Mouse (Mus musculus) Patski (cell line): Measurements from ENCODE around the gene Grb2. TPM values are rescaled to one million over a fixed set of nuclear protein-coding genes. Genes with fewer than 3 reads are reported as not detected.
A peak's percentile ranks its signal among the peaks of the same experiment; 100 is the strongest.

Source experiments
- ATAC-seq: fragments of 100-300 bp; one replicate; pipeline ENCODE4 v1.8.0; 2021
- CTCF ChIA-PET: fragments of 350-600 bp; sonication (Branson Sonifier 250); formaldehyde crosslinking; loops from one replicate; lab custom pipeline; 2022; ENCODE audit warnings: inconsistent platforms; lab: Charles Lee
- POLR2A ChIA-PET: fragments of 350-600 bp; sonication (Branson Sonifier 250); formaldehyde crosslinking; loops from one replicate; lab custom pipeline; 2022; ENCODE audit warnings: antibody characterized with exemption, inconsistent platforms; lab: Charles Lee
- DNase-seq: peaks from one replicate; pipeline ENCODE4 v3.0.0-alpha.2; 2011; ENCODE audit warnings: low read depth, low spot score
- H3K27me3 ChIP-seq: fragments of 371-371 bp; one replicate; pipeline ENCODE4 v1.5.1; 2021
- CTCF ChIP-seq: fragments of 100-300 bp; IDR thresholded peaks from one replicate; pipeline ENCODE4 v1.5.1; 2021
- in situ Hi-C: fragments of 300-500 bp; cut with MboI; formaldehyde crosslinking; loops from 3 replicates; pipeline ENCODE4 v1.11.1; 2018; ENCODE audit warnings: low pct_unique_long_range_greater_than_20kb, mixed read lengths
- polyA plus RNA-seq: library from polyadenylated mRNA; unstranded; gene quantifications from one replicate; pipeline ENCODE4 v1.2.3, GENCODE M21; 2021

Grb2 gene
- polyA plus RNA-seq, 1 experiment from 2014 or later = 99.5 TPM

DNA sequence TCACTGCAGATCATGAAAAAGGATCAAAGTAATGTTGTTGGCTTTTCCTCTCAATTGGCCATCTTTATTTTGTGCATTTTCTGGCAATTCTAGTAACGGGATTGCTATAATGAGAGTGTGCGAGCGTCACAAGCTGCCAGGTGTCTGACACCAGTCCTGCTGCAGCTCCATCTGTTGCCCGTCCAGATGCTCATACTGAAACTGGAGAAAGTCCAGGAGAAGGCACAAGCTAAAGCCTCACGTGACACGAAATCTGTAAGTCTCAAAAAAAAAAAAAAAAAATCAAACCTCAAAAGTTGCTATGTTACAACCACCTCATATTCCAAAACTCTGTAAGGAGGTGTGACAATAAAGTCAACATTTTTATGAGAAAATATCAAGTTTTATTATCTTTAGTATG lies 29.5 kb downstream of the Grb2 start:
- ATAC-seq (no peak), DNase-seq (no peak)
- no peaks in the 10 kb centered on the region for H3K27me3 ChIP-seq
- ChIA-PET POLR2A (interaction anchor here (1.0 kb wide), 1 partner anchor 10 kb away, joined by 4 read pairs; no protein-coding TSS in a partner anchor), CTCF (interaction anchor here (1.2 to 1.4 kb wide), 2 partner anchors 12 to 32 kb away, joined by 3 to 4 read pairs; no protein-coding TSS in a partner anchor)
- in situ Hi-C loops = no loop called here
- TF ChIP-seq CTCF = no peak

DNA sequence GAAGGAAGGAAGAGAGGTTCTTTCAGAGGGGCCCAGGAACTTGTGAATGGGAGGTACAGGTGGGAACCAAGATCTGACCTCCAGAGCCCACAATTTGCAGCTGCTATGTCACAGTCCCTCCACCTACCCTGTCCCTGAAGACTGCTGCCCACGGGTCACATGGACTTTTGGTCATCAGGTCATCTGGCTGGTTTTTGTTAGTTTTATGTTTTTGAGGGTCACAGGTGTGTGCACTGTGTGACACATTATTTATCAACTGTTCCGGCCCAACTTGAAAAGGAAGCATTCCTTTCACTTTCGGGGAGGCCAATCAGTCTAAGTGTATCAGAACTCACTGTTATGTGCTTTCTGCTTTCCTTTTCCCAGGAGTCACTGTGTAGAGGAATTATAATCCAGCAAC lies 30.9 kb downstream of the Grb2 start:
- CTCF ChIA-PET = no interaction called here
- in situ Hi-C loops = no loop called here
- no peak for TF ChIP-seq CTCF
- POLR2A ChIA-PET = no interaction called here
- DNase-seq = no peak
- no peak for ATAC-seq
- no peaks in the 10 kb centered on the region for H3K27me3 ChIP-seq

DNA sequence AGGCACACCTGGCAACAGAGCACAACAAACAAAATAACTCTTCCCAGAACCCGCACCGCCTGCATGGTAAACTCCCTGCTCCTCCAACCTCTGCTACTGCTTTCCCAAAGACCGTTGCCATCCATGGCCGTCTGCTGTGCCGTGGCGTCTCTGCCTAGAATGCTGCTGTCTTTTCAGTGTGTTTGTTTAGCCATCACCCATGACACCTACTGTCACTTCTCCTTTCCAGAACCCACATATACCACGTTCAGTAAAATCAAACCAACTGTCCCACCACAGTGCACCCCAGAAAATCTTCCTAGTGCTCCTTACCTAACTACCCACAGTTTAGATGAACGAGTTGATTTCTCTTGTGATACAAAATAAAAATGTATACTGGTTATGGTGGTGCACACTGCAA lies 31.7 kb downstream of the Grb2 start:
- POLR2A ChIA-PET = no interaction called here

DNA sequence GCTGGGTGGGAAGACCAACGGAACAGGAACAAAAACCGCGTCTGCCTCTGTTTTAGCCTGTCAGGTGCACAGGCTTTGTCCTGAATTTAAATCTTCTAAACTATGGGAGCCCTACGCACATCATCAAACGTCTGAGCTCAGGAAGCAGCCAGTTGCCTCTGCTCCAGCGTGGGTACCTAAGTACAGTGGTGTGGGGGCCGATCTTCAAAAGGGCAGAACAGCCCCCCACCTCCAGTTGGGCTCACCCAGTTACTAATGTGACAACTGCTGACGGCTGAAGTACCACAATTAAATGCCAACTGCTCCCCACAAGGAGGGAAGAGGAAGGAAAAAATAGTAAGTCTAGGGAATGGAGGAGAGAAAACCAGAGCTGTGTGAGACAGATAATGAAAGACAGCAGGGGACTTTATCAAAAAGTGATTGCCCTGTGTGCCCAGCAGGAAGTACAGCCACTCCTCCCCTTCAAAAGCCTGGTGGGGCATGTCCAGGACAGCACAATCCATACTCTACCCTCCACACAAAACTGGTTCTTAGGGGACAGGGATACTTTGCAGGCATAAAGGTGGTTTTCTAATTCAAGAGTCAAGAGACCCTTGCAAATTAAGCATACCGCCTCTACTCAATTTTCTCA lies 34.0 kb downstream of the Grb2 start:
- ChIA-PET CTCF (interaction anchor here (2.4 kb wide), 1 partner anchor 11 kb away, joined by 5 read pairs; no protein-coding TSS in a partner anchor), POLR2A (no interaction called here)
- no peaks in the 10 kb centered on the region for H3K27me3 ChIP-seq
- no peak for ATAC-seq
- TF ChIP-seq CTCF = no peak
- DNase-seq = no peak
- in situ Hi-C loops = no loop called here

More for the DNA sequence above, 31.7 kb downstream of the Grb2 start:
- in situ Hi-C loops = no loop called here
- CTCF ChIA-PET = no interaction called here
- ATAC-seq (no peak), DNase-seq (no peak)
- TF ChIP-seq CTCF = no peak
- H3K27me3 ChIP-seq = no peaks in the 10 kb centered on the region

DNA sequence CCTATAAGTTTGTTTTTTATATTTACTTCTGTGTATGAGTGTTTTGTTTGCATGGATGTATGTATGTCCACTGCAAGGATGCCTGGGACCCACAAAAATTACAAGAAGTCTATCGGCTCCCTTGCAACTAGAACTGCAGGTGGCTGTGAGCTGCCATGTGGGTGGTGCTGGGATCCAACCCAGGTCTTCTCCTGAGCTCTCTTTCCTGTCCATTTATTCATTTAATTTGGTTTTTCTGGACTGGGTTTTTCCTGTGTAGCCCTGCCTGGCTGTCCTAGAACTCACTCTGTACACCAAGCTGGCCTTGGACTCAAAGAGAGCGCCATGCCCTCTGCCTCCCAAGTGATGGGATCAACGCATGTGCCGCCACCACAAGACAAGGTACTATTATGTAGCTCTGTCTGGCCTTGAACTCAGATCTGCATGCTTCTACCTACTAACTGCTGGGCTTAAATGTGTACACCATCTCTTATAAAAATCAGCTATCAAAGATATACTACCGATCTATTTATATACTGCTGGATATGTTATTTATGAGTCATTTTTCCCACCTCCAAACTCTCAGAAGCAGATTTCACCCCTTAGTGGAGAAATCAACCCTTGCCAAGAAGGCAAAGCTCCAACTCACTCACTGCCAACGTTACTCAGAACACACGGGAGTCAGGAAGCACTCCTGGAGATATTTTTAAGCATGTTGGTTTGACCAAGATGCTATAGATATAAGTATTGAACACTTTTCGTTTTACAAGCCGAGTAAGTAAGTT lies 34.7 kb downstream of the Grb2 start:
- no peaks in the 10 kb centered on the region for H3K27me3 ChIP-seq
- TF ChIP-seq CTCF = no peak
- no peak for ATAC-seq
- POLR2A ChIA-PET = interaction anchor here (0.9 kb wide), 1 partner anchor 32 kb away, joined by 3 read pairs; no protein-coding TSS in a partner anchor
- CTCF ChIA-PET = interaction anchor here (2.4 kb wide), 1 partner anchor 10 kb away, joined by 5 read pairs; no protein-coding TSS in a partner anchor
- DNase-seq = no peak
- in situ Hi-C loops = no loop called here

DNA sequence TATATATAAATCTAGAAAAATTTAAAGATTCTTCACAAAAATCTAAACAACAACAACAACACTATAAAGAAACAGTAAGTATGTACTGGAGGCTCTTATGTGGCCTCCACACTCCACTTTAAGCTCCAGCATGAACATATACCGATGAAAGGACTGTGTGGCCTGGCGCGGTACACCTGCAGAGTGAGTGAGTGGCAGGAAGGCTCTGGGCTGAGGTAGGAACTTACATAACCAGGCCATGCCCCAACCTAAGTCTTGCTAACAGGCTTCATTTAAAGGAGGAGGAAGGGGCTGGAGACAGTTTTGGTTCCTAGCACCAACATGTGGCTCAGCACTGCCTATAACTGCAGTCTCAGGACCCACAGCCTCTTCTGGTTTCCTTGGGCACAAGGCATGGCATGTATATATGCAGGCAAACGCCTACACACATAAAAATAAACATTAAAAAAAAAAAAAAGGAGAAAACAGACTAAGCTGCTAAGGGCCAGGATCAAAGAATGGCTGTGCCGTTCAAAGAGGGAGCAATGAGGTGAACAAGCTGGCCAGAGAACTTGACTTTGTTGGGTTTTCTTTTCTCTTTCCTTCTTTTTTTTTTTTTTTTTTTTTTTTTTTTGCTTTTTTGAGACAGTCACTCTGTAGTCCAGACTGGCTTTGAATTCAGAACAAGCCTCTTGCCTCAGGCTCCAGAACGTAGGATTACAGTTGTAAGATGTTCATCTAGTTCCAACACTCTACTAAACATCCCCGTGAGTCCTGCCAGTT lies 36.0 kb downstream of the Grb2 start:
- CTCF ChIA-PET = interaction anchor here (2.4 kb wide), 1 partner anchor 9 kb away, joined by 5 read pairs; no protein-coding TSS in a partner anchor
- no peak for DNase-seq
- POLR2A ChIA-PET = interaction anchor here (1.3 kb wide), 1 partner anchor 22 kb away, joined by 4 read pairs; no protein-coding TSS in a partner anchor
- no peak for TF ChIP-seq CTCF
- ATAC-seq = no peak
- H3K27me3 ChIP-seq = no peaks in the 10 kb centered on the region
- in situ Hi-C loops = no loop called here

DNA sequence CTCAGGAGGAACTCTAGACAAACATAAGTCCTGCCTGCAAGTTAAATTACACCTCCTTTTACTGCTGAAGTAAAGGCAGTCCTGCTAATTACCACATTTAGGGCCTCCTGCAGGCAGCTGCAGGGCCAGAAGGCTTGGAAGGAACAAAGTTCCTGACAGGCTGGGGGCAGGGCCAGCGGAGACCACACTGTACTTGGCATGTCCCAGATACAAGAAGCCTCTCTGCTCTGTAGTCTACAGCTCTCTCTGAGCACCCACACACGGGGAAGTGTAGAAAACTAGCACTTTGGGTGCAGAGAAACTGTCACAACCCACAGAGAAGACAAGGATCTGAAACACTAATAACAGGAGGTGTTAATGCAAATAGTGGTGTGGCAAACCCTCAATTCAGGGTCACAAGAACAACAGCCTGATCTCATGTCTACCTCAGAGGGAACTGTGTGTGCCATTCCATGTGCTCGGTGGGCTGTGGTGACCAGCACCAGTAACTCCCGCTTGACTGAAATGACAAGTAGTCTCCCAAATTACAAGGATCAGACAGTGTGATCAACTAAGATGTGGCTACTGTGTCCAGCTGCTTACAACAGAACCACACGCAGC lies 37.8 kb downstream of the Grb2 start:
- no peaks in the 10 kb centered on the region for H3K27me3 ChIP-seq
- no peak for TF ChIP-seq CTCF
- ATAC-seq = no peak
- POLR2A ChIA-PET = no interaction called here
- CTCF ChIA-PET = no interaction called here
- in situ Hi-C loops = no loop called here
- DNase-seq = peak; percentile 10

DNA sequence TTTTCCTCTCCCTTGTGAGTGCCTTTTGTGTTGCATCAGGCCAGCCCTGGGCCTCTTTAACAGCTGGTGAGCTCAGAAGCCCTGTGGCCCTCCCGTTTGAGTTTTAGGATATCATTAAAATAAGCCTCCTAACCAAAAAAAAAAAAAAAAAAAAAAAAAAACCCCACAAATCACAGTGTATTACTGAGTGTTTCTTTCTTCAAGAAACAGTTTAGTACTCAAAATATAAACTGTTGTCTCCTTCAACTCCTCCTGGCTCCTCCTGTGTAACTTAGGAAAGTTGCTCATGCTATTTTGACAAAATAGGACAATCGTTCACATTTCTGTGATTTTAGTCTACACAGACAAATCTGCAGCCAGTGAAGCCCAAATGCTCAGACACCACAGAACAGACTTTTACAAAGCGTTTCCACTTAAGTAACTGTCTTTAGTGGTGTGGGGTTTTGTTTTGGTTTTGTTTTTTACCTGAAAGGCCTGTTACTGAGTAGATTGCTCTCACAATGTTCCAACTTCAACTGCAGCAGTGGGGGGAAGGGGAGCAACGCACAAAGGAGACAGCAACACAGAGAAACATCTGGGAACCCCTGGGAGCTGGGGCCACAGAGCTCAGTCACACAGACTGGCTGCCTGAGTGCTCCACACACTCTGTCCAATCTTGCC lies 44.6 kb downstream of the Grb2 start:
- DNase-seq = no peak
- ChIA-PET CTCF (interaction anchor here (1.5 kb wide), 1 partner anchor 9 kb away, joined by 5 read pairs; no protein-coding TSS in a partner anchor), POLR2A (no interaction called here)
- TF ChIP-seq CTCF = no peak
- in situ Hi-C loops = no loop called here
- H3K27me3 ChIP-seq = no peaks in the 10 kb centered on the region
- ATAC-seq = no peak

DNA sequence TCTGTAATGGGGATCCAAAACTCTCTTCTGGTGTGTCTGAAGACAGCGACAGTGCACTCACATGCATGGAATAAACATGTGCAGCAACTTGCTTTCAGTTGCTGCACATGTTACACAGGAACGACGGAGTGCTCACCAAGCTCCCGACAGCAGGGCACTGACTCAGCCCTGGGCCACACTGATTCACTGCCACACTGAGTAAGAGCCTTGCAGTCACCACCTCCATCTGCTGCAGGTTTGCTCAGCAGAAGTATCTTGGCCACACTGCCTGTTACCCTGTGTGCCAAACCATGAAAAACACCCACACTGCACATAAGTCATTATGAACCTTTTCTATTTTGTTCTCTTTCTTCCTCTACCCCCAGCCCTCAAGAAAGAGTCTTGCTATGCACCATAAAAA lies 48.0 kb downstream of the Grb2 start:
- ATAC-seq (no peak), DNase-seq (no peak)
- in situ Hi-C loops = no loop called here
- POLR2A ChIA-PET = interaction anchor here (1.4 to 1.6 kb wide), 2 partner anchors 9 to 48 kb away, joined by 3 to 4 read pairs; partner anchors contain the start of gene Grb2
- TF ChIP-seq CTCF = no peak
- no peaks in the 10 kb centered on the region for H3K27me3 ChIP-seq
- CTCF ChIA-PET = interaction anchor here (1.3 kb wide), 1 partner anchor 10 kb away, joined by 5 read pairs; no protein-coding TSS in a partner anchor
